In genomic region chr13:104061975-104062750, GRCm38 (mm10) we compare ENCODE assay signal across 11 mouse cellular contexts. TPM values are rescaled to one million over a fixed set of nuclear protein-coding genes. Genes with fewer than 3 reads are reported as not detected.
A peak's percentile ranks its signal among the peaks of the same experiment; 100 is the strongest.
DNase-seq lines count a peak whose midpoint lies in the region; ATAC-seq lines count a peak whose summit lies in the region.
"Had no signal": no experiment of that assay in that cellular context is flagged by ENCODE, and none has a peak within 500 bp of the region (broad histone marks: within the 10 kb centered on the region; RNA-seq: fewer than 3 reads in every experiment).

No protein-coding gene starts in this region.

- no peaks in the 10 kb centered on the region for H3K9me3 ChIP-seq in heart, embryonic 10.5 days
- no peaks in the 10 kb centered on the region for H3K9me3 ChIP-seq in neural tube, embryonic 11.5 days (ENCODE audit: control insufficient read depth, low read length)
- H3K9me3 ChIP-seq in neural tube, embryonic 15.5 days (replicated peaks): no peaks in the 10 kb centered on the region
- no peaks in the 10 kb centered on the region for H3K9me3 ChIP-seq in forebrain, embryonic 13.5 days (replicated peaks)
- no peaks in the 10 kb centered on the region for H3K9me3 ChIP-seq in neural tube, embryonic 13.5 days
- H3K9me3 ChIP-seq: embryonic facial prominence, embryonic 15.5 days; megakaryocyte, embryonic 14.5 days had no signal

- peak; percentile 65; the same call in 1 of the 2 replicates for ATAC-seq in neural tube, embryonic 11.5 days (ENCODE audit: insufficient read depth, low FRiP score, low TSS enrichment)
- no peak for ATAC-seq in neural tube, embryonic 15.5 days (ENCODE audit: low FRiP score)
- peak; percentile 43; the same call in 1 of the 2 replicates for ATAC-seq in forebrain, embryonic 13.5 days
- peak; percentile 63 for ATAC-seq in neural tube, embryonic 13.5 days (ENCODE audit: low read depth)
- no peak for ATAC-seq in megakaryocyte, adult 5-6 weeks (ENCODE audit: poor library complexity, severe bottlenecking)
- no peak for ATAC-seq in erythroid progenitor cell, adult 5-6 weeks (replicated peaks; ENCODE audit: low FRiP score, poor library complexity, severe bottlenecking)

- H3K36me3 ChIP-seq in heart, embryonic 10.5 days: peaks cover 13% of the 10 kb centered on the region
- no peaks in the 10 kb centered on the region for H3K36me3 ChIP-seq in neural tube, embryonic 11.5 days (ENCODE audit: control insufficient read depth, insufficient read depth, low read length)
- peaks cover 21% of the 10 kb centered on the region for H3K36me3 ChIP-seq in neural tube, embryonic 15.5 days
- peaks cover 10% of the 10 kb centered on the region; the same call in 1 of the 2 replicates for H3K36me3 ChIP-seq in forebrain, embryonic 13.5 days (ENCODE audit: poor library complexity, severe bottlenecking)
- peaks cover 12% of the 10 kb centered on the region; the same call in 1 of the 2 replicates for H3K36me3 ChIP-seq in neural tube, embryonic 13.5 days
- H3K36me3 ChIP-seq: embryonic facial prominence, embryonic 15.5 days had no signal

- WGBS in heart, embryonic 10.5 days: 66% methylated on average over 2 of the region's 2 CpGs
- 60% methylated on average over 2 of the region's 2 CpGs for WGBS in neural tube, embryonic 11.5 days
- 52% methylated on average over 2 of the region's 2 CpGs for WGBS in neural tube, embryonic 15.5 days
- 36% methylated on average over 2 of the region's 2 CpGs for WGBS in forebrain, embryonic 13.5 days
- WGBS in neural tube, embryonic 13.5 days: 55% methylated on average over 2 of the region's 2 CpGs

- H3K27ac ChIP-seq in heart, embryonic 10.5 days: peak overlapping the region; percentile 22; the same call in 1 of the 2 replicates
- 0 out of 2 replicates have a peak overlapping the region, but pooled peaks have one; percentile 34 for H3K27ac ChIP-seq in neural tube, embryonic 11.5 days (ENCODE audit: low read depth, low read length)
- no peak overlapping the region; the same call in 1 of the 2 replicates for H3K27ac ChIP-seq in neural tube, embryonic 15.5 days (replicated peaks)
- peak overlapping the region; percentile 15; the same call in 1 of the 2 replicates for H3K27ac ChIP-seq in forebrain, embryonic 13.5 days
- H3K27ac ChIP-seq in neural tube, embryonic 13.5 days (replicated peaks): peak overlapping the region; percentile 65
- H3K27ac ChIP-seq: embryonic facial prominence, embryonic 15.5 days had no signal

- no peak overlapping the region for H3K4me3 ChIP-seq in heart, embryonic 10.5 days
- H3K4me3 ChIP-seq in neural tube, embryonic 11.5 days (ENCODE audit: low read depth, low read length): no peak overlapping the region
- H3K4me3 ChIP-seq in neural tube, embryonic 15.5 days (replicated peaks): no peak overlapping the region
- no peak overlapping the region for H3K4me3 ChIP-seq in forebrain, embryonic 13.5 days
- H3K4me3 ChIP-seq in neural tube, embryonic 13.5 days: no peak overlapping the region
- H3K4me3 ChIP-seq: embryonic facial prominence, embryonic 15.5 days; megakaryocyte, embryonic 14.5 days had no signal

- intact Hi-C loops in heart, postnatal 14 days (cut with DNase I): no loop called here

- H3K4me2 ChIP-seq in neural tube, embryonic 11.5 days (ENCODE audit: low read depth): no peak overlapping the region
- no peak overlapping the region for H3K4me2 ChIP-seq in neural tube, embryonic 15.5 days
- H3K4me2 ChIP-seq in forebrain, embryonic 13.5 days: no peak overlapping the region
- no peak overlapping the region for H3K4me2 ChIP-seq in neural tube, embryonic 13.5 days
- H3K4me2 ChIP-seq: embryonic facial prominence, embryonic 15.5 days had no signal

- no peak for DNase-seq in heart, embryonic 10.5 days (ENCODE audit: low spot score)
- DNase-seq in heart, postnatal 14 days: no peak
- DNase-seq in neural tube, embryonic 11.5 days (ENCODE audit: low spot score): no peak
- DNase-seq: right cerebral cortex, adult 18-20 months had no signal

- peaks cover 23% of the 10 kb centered on the region for H3K4me1 ChIP-seq in heart, embryonic 10.5 days
- H3K4me1 ChIP-seq in neural tube, embryonic 11.5 days (ENCODE audit: control insufficient read depth, insufficient read depth, low read length): peaks cover 3% of the 10 kb centered on the region; the same call in 1 of the 2 replicates
- peaks cover 9% of the 10 kb centered on the region; the same call in 1 of the 2 replicates for H3K4me1 ChIP-seq in neural tube, embryonic 15.5 days
- peaks cover 11% of the 10 kb centered on the region for H3K4me1 ChIP-seq in forebrain, embryonic 13.5 days
- peaks cover 11% of the 10 kb centered on the region for H3K4me1 ChIP-seq in neural tube, embryonic 13.5 days (replicated peaks)

- no peak overlapping the region for H3K9ac ChIP-seq in neural tube, embryonic 11.5 days (ENCODE audit: low read length)
- H3K9ac ChIP-seq in neural tube, embryonic 15.5 days (replicated peaks): no peak overlapping the region
- H3K9ac ChIP-seq in forebrain, embryonic 13.5 days: no peak overlapping the region
- H3K9ac ChIP-seq in neural tube, embryonic 13.5 days: no peak overlapping the region
- H3K9ac ChIP-seq: embryonic facial prominence, embryonic 15.5 days had no signal

- no peaks in the 10 kb centered on the region for H3K27me3 ChIP-seq in heart, embryonic 10.5 days (ENCODE audit: insufficient read depth, poor library complexity, severe bottlenecking)
- H3K27me3 ChIP-seq in neural tube, embryonic 11.5 days (ENCODE audit: control insufficient read depth, insufficient read depth, low read length): no peaks in the 10 kb centered on the region
- H3K27me3 ChIP-seq in neural tube, embryonic 15.5 days (replicated peaks): no peaks in the 10 kb centered on the region
- H3K27me3 ChIP-seq in forebrain, embryonic 13.5 days: no peaks in the 10 kb centered on the region
- H3K27me3 ChIP-seq in neural tube, embryonic 13.5 days: no peaks in the 10 kb centered on the region
- H3K27me3 ChIP-seq: embryonic facial prominence, embryonic 15.5 days; megakaryocyte, embryonic 14.5 days had no signal

RNA-seq across cellular contexts. Expression of gene Nln, which starts 47.3 kb away (rescaled TPM):
- 22.2 and 27.2 TPM in 2 replicates for polyA plus RNA-seq in heart, embryonic 10.5 days (2016; fragmentation: Nextera tagmentation; extraction: Ambion mirVana)
- total RNA-seq in heart, postnatal 14 days (2021): 10 to 100 TPM; 13.9 to 14.9 TPM
- polyA plus RNA-seq in neural tube, embryonic 11.5 days (2014; fragmentation: Nextera tagmentation; extraction: Ambion mirVana): 23.2 and 25.2 TPM in 2 replicates
- 49.4 and 56.5 TPM in 2 replicates for polyA plus RNA-seq in neural tube, embryonic 15.5 days (2015; fragmentation: Nextera tagmentation; extraction: Ambion mirVana)
- 22.3 and 25.7 TPM in 2 replicates for polyA plus RNA-seq in forebrain, embryonic 13.5 days (2015; fragmentation: Nextera tagmentation; extraction: Ambion mirVana)
- 32.4 and 36.5 TPM in 2 replicates for polyA plus RNA-seq in neural tube, embryonic 13.5 days (2015; fragmentation: Nextera tagmentation; extraction: Ambion mirVana)
- total RNA-seq in megakaryocyte, adult 5-6 weeks (2015): 26.6 and 31.6 TPM in 2 replicates
- 27.7 and 37.3 TPM in 2 replicates for total RNA-seq in megakaryocyte, adult 5-6 weeks (2017)
- total RNA-seq in erythroid progenitor cell, adult 5-6 weeks (2015; ENCODE audit: low replicate concordance): 5.8 and 11.7 TPM in 2 replicates
- total RNA-seq in erythroid progenitor cell, adult 5-6 weeks (2017; ENCODE audit: low replicate concordance): 3.5 and 4.4 TPM in 2 replicates

RNA-seq across cellular contexts. Expression of gene Sgtb, which starts 47.4 kb away (rescaled TPM):
- 3.1 and 4.1 TPM in 2 replicates for polyA plus RNA-seq in heart, embryonic 10.5 days (2016; fragmentation: Nextera tagmentation; extraction: Ambion mirVana)
- 1 to 10 TPM; 1.4 to 1.5 TPM for total RNA-seq in heart, postnatal 14 days (2021)
- 25.2 and 29.8 TPM in 2 replicates for polyA plus RNA-seq in neural tube, embryonic 11.5 days (2014; fragmentation: Nextera tagmentation; extraction: Ambion mirVana)
- polyA plus RNA-seq in neural tube, embryonic 15.5 days (2015; fragmentation: Nextera tagmentation; extraction: Ambion mirVana): 28.6 and 34.5 TPM in 2 replicates
- polyA plus RNA-seq in forebrain, embryonic 13.5 days (2015; fragmentation: Nextera tagmentation; extraction: Ambion mirVana): 24.6 and 27.8 TPM in 2 replicates
- 34.3 and 40.2 TPM in 2 replicates for polyA plus RNA-seq in neural tube, embryonic 13.5 days (2015; fragmentation: Nextera tagmentation; extraction: Ambion mirVana)
- 0.11 and 0.14 TPM in 2 replicates for total RNA-seq in megakaryocyte, adult 5-6 weeks (2015)
- 0.40 and 0.65 TPM in 2 replicates for total RNA-seq in megakaryocyte, adult 5-6 weeks (2017)
- total RNA-seq in erythroid progenitor cell, adult 5-6 weeks (2015; ENCODE audit: low replicate concordance): not detected in 2 replicates
- total RNA-seq in erythroid progenitor cell, adult 5-6 weeks (2017; ENCODE audit: low replicate concordance): not detected in 2 replicates

Comparison
In these comparisons a context has a peak if more than half of its experiments do, and no peak if none do; other contexts are left out.
1. ATAC-seq: peak in neural tube, embryonic 11.5 days (single experiment), forebrain, embryonic 13.5 days (single experiment) and neural tube, embryonic 13.5 days (single experiment); none in neural tube, embryonic 15.5 days (single experiment), megakaryocyte, adult 5-6 weeks (single experiment) and erythroid progenitor cell, adult 5-6 weeks (single experiment).